Mouse (Mus musculus) heart, embryonic 13.5 days (tissue): ENCODE results near the gene Snrnp35. TPM values are rescaled to one million over a fixed set of nuclear protein-coding genes. Genes with fewer than 3 reads are reported as not detected.
"Not testable (repeated sequence)": the region's sequence is repeated elsewhere in the genome, so short reads cannot be mapped to it uniquely, and the experiment has no call there.

Experiments
- ATAC-seq: fragments of 200-750 bp; cut with Nextera tagmentation; 2 replicates; pipeline ENCODE4 v1.8.0; 2017; ENCODE audit warnings: moderate TSS enrichment; ENCODE audit not compliant: insufficient number of reproducible peaks, low FRiP score, low TSS enrichment; ENCODE audit errors: extremely low read depth
- H3K27ac ChIP-seq: fragments of 300-500 bp; sonication (generic); replicated peaks from 2 replicates; pipeline ENCODE4 v1.5.1; 2015; ENCODE audit warnings: moderate library complexity, mild to moderate bottlenecking, inconsistent platforms
- H3K27me3 ChIP-seq: fragments of 300-500 bp; sonication (generic); replicated peaks from 2 replicates; pipeline ENCODE4 v1.6.1; 2015; ENCODE audit warnings: mild to moderate bottlenecking, inconsistent platforms
- H3K36me3 ChIP-seq: fragments of 300-500 bp; sonication (generic); 2 replicates; pipeline ENCODE4 v1.6.1; 2015; ENCODE audit warnings: mild to moderate bottlenecking, inconsistent platforms
- H3K4me1 ChIP-seq: fragments of 300-500 bp; sonication (generic); 2 replicates; pipeline ENCODE4 v1.6.1; 2015; ENCODE audit warnings: inconsistent platforms
- H3K4me2 ChIP-seq: fragments of 300-500 bp; sonication (generic); 2 replicates; pipeline ENCODE4 v1.6.1; 2015; ENCODE audit warnings: inconsistent platforms, mild to moderate bottlenecking, moderate library complexity
- H3K4me3 ChIP-seq: fragments of 300-500 bp; sonication (generic); 2 replicates; pipeline ENCODE4 v1.5.1; 2015; ENCODE audit warnings: moderate library complexity, mild to moderate bottlenecking, inconsistent platforms
- H3K9ac ChIP-seq: fragments of 300-500 bp; sonication (generic); 2 replicates; pipeline ENCODE4 v1.6.1; 2015; ENCODE audit warnings: inconsistent platforms, mild to moderate bottlenecking, moderate library complexity
- H3K9me3 ChIP-seq: fragments of 300-500 bp; sonication (generic); 2 replicates; pipeline ENCODE4 v1.6.1; 2016; ENCODE audit warnings: inconsistent platforms
- WGBS: fragments of 180-500 bp; shearing (Covaris S2); methylation state at CpG from one replicate; pipeline ENCODE4 v1.1.7; 2015; ENCODE audit warnings: mixed read lengths; 5-methylcytosine and 5-hydroxymethylcytosine counted together
- polyA plus RNA-seq: library from polyadenylated mRNA; unstranded; fragments of >200 nt; fragmentation: Nextera tagmentation; extraction: Ambion mirVana; gene quantifications from 2 replicates; pipeline ENCODE4 v1.2.1, GENCODE M21; 2015

Snrnp35 gene
- polyA plus RNA-seq, 1 experiment from 2014 or later = 22.9 TPM

- H3K4me3 ChIP-seq = no peak overlapping the region
- H3K4me1 ChIP-seq = peaks cover 76% of the 10 kb centered on the region
- WGBS = 68% methylated on average over 6 of the region's 6 CpGs
- no peaks in the 10 kb centered on the region for H3K27me3 ChIP-seq
- no peaks in the 10 kb centered on the region for H3K9me3 ChIP-seq
- H3K9ac ChIP-seq = peak overlapping the region; percentile 50
- peaks cover 75% of the 10 kb centered on the region for H3K36me3 ChIP-seq
- no peak overlapping the region; the same call in 1 of the 2 replicates for H3K4me2 ChIP-seq
- peak overlapping the region; percentile 45; the same call in 1 of the 2 replicates for H3K27ac ChIP-seq
- no peak for ATAC-seq
Measured at GRCm38 (mm10) chr5:124449494-124449893, 33.4 kb upstream of the Snrnp35 start.

DNA sequence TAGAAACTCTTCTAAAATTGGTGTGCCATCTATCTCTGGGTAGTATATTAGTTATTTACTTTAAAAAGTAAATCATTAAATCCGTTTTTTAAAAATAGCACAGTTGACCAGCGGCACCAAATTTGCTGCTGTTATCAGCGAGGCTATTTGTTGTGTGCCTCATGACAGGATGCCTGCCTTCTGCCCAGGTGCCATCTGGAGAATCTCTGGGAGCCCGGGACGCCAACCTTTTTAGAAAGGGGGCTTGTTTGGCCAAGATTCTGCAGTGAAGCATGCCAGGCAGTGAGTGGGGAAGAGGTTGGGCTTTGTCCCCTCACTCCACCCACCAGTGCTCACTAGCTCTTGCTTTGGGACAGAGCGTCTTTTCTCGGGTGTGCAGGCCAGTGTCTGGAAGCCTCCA is 32.9 kb upstream of the Snrnp35 start:
- H3K9me3 ChIP-seq = no peaks in the 10 kb centered on the region
- H3K27me3 ChIP-seq = no peaks in the 10 kb centered on the region
- H3K4me3 ChIP-seq = no peak overlapping the region
- H3K4me1 ChIP-seq = peaks cover 72% of the 10 kb centered on the region
- H3K4me2 ChIP-seq = no peak overlapping the region
- peak overlapping the region; percentile 7; the same call in 1 of the 2 replicates for H3K27ac ChIP-seq
- no peak for ATAC-seq
- peak overlapping the region; percentile 47; the same call in 1 of the 2 replicates for H3K9ac ChIP-seq
- H3K36me3 ChIP-seq = peaks cover 80% of the 10 kb centered on the region
- WGBS = 71% methylated on average over 7 of the region's 7 CpGs

GRCm38 (mm10) chr5:124450641-124451340 is 32.1 kb upstream of the Snrnp35 start:
- Histone ChIP-seq H3K36me3 (peaks cover 86% of the 10 kb centered on the region), H3K9me3 (no peaks in the 10 kb centered on the region), H3K4me3 (no peak overlapping the region), H3K27ac (peak overlapping the region; percentile 7; the same call in 1 of the 2 replicates), H3K4me2 (no peak overlapping the region), H3K4me1 (peaks cover 72% of the 10 kb centered on the region), H3K27me3 (no peaks in the 10 kb centered on the region), H3K9ac (peak overlapping the region; percentile 47; the same call in 1 of the 2 replicates)
- 78% methylated on average over 16 of the region's 16 CpGs for WGBS
- no peak for ATAC-seq

DNA sequence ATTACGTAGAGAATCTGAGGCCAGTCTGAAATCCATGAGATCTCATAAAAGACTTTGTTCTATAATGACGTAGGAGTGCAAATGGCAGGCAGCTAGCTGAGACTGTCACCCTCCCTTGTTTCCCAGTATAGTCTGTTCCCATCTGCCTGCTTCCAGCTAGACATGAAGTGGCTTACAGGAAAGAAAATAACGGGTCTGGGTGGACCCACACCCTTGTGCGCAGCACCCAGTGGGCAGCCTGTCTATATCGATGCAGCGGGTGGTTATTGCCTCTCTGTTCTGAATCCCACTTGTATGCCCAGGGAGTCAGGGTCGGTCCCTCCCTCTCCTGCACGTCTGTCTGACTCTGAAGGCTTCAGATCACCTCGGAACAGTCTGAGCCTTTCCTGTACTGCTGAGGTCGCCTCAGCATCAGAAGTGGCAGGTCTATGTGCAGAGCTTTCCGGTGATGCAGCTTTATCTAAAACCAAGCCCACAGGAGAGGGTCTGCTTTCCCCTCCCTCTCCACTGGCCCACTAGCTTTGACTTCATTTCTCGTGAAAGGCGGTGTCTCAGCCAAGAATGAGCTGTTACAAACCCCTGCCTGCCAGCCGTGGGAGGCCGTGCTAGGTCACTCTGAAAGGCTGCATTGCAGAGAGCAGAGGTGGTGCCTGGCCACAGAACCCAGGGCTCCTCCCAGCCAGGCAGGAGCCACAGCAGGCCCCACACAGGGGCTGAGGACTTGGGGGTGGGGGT is 30.3 kb upstream of the Snrnp35 start:
- peaks cover 97% of the 10 kb centered on the region for H3K36me3 ChIP-seq
- no peaks in the 10 kb centered on the region for H3K9me3 ChIP-seq
- WGBS = 61% methylated on average over 15 of the region's 15 CpGs
- no peak for ATAC-seq
- no peak overlapping the region for H3K4me3 ChIP-seq
- H3K9ac ChIP-seq = peak overlapping the region; percentile 50
- H3K4me1 ChIP-seq = peaks cover 56% of the 10 kb centered on the region
- peak overlapping the region; percentile 64 for H3K27ac ChIP-seq
- no peaks in the 10 kb centered on the region for H3K27me3 ChIP-seq
- no peak overlapping the region for H3K4me2 ChIP-seq

DNA sequence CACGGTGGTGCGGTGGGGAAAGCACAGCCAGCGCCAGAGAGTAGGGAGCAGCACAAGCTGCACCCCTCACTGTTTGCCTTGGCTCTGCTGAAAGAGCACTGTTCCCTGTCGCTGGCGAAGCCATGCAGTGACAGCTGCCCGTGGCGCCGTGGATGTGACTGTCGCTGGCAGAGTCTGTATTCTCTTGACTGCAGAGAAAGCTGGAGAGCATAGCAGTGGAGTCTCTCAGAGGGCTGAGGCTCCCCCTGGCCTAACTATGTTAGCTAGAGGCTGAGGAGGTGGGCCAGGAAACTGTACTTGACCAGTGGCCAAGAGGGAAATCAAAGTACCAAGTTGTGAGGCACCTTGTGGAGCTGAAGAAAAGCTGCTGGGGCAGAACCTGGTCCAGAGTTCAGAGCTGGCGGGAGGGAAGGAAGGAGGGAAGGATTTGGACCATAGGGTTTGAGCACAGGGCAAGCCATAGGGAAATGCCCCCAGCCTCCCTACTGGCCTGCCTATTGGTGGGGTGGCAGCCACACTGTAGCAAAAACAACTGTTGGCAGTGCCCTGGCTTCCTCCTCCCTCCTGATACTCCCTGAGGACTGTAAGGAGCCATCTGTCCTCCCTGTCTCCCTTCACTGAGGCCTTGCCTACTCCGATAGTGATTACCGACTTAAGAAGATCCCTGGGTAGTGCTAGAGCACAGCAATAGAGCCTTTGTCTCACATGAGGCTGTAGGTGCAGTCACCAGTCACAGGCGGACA is 29.4 kb upstream of the Snrnp35 start:
- Histone ChIP-seq H3K4me1 (peaks cover 49% of the 10 kb centered on the region), H3K27ac (peak overlapping the region; percentile 64), H3K36me3 (peaks cover 97% of the 10 kb centered on the region), H3K9me3 (no peaks in the 10 kb centered on the region), H3K27me3 (no peaks in the 10 kb centered on the region), H3K9ac (peak overlapping the region; percentile 50; the same call in 1 of the 2 replicates), H3K4me3 (no peak overlapping the region), H3K4me2 (no peak overlapping the region)
- WGBS = 74% methylated on average over 13 of the region's 13 CpGs
- ATAC-seq = no peak

GRCm38 (mm10) chr5:124454082-124454419 is 28.9 kb upstream of the Snrnp35 start:
- Histone ChIP-seq H3K4me1 (peaks cover 43% of the 10 kb centered on the region), H3K4me2 (no peak overlapping the region), H3K9me3 (no peaks in the 10 kb centered on the region), H3K27me3 (no peaks in the 10 kb centered on the region), H3K27ac (peak overlapping the region; percentile 64), H3K9ac (no peak overlapping the region), H3K36me3 (peaks cover 97% of the 10 kb centered on the region), H3K4me3 (no peak overlapping the region)
- no peak for ATAC-seq
- 81% methylated on average over 1 of the region's 1 CpGs for WGBS

GRCm38 (mm10) chr5:124456762-124457161 is 26.2 kb upstream of the Snrnp35 start:
- H3K27me3 ChIP-seq = no peaks in the 10 kb centered on the region
- no peak overlapping the region for H3K9ac ChIP-seq
- peaks cover 22% of the 10 kb centered on the region for H3K4me1 ChIP-seq
- ATAC-seq = no peak
- 90% methylated on average over 6 of the region's 6 CpGs for WGBS
- peaks cover 97% of the 10 kb centered on the region for H3K36me3 ChIP-seq
- no peak overlapping the region for H3K27ac ChIP-seq
- no peak overlapping the region for H3K4me3 ChIP-seq
- H3K9me3 ChIP-seq = no peaks in the 10 kb centered on the region
- no peak overlapping the region for H3K4me2 ChIP-seq

- not testable (repeated sequence) for H3K4me1 ChIP-seq, H3K4me2 ChIP-seq, ATAC-seq, H3K9me3 ChIP-seq, H3K27ac ChIP-seq, H3K27me3 ChIP-seq, H3K4me3 ChIP-seq, H3K9ac ChIP-seq
- WGBS = 91% methylated on average over 14 of the region's 14 CpGs
- peaks cover 82% of the 10 kb centered on the region for H3K36me3 ChIP-seq
Measured at GRCm38 (mm10) chr5:124460922-124461321, 22.0 kb upstream of the Snrnp35 start.

DNA sequence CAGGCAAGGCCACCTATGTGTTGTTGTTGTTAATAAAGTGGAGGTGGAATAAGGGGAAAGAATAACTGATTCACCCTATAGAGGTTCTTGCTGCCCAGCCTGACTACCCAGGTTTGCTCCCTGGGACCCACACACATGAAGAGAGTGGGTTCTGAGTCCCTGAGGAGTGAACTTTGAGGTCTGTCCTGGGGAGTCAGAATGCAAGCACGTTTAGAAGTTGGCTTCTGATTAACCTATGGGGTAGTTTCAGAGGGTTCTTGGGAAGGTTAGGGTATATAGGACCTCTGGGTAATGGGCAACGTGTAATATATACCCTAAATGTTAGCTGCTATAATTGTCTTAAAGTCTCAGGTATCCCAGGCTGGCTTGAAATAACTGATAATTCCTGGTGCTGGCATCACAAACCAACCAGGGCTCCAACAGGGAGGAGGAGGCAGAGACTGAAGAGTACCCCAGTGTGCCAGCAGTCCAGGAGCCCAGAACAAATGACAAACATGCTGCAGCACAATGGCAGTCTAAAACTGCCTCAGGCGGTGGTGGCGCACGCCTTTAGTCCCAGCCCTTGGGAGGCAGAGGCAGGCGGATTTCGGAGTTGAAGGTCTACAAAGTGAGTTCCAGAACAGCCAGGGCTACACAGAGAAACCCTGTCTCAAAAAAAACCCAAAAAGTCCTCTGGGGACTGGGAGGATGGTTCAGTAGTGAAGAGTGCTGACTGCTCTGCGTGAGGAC is 20.5 kb upstream of the Snrnp35 start:
- Histone ChIP-seq H3K27me3 (no peaks in the 10 kb centered on the region), H3K4me2 (no peak overlapping the region), H3K4me1 (no peaks in the 10 kb centered on the region), H3K9ac (no peak overlapping the region), H3K9me3 (no peaks in the 10 kb centered on the region), H3K27ac (no peak overlapping the region), H3K4me3 (no peak overlapping the region), H3K36me3 (peaks cover 81% of the 10 kb centered on the region)
- WGBS = 85% methylated on average over 8 of the region's 8 CpGs
- no peak for ATAC-seq

GRCm38 (mm10) chr5:124463462-124463861 is 19.5 kb upstream of the Snrnp35 start:
- no peaks in the 10 kb centered on the region for H3K4me1 ChIP-seq
- peaks cover 81% of the 10 kb centered on the region for H3K36me3 ChIP-seq
- ATAC-seq = no peak
- no peaks in the 10 kb centered on the region for H3K27me3 ChIP-seq
- H3K9me3 ChIP-seq = no peaks in the 10 kb centered on the region
- no peak overlapping the region for H3K4me2 ChIP-seq
- H3K4me3 ChIP-seq = no peak overlapping the region
- no peak overlapping the region for H3K27ac ChIP-seq
- WGBS = 82% methylated on average over 5 of the region's 5 CpGs
- no peak overlapping the region for H3K9ac ChIP-seq

DNA sequence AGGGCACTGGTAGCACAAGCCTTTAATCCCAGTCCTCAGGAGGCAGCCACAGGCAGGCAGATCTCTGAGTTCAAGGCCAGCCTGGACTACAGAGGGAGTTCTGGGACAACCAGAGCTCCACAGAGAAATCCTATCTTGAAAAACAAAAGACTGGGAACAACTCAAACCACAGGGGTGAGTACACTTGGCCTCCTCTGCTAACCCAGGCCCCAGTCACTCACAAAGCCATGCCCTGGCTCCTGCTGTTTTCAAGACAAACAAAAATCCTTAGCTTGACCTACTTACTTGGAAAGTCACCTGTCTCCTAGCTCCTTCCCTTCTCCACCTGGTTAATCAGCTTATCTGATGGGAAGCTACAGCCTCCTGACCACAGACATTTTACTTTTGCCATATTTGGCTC is 18.0 kb upstream of the Snrnp35 start:
- no peak overlapping the region for H3K4me3 ChIP-seq
- no peak for ATAC-seq
- peaks cover 80% of the 10 kb centered on the region for H3K36me3 ChIP-seq

More for the DNA sequence above, 18.0 kb upstream of the Snrnp35 start:
- Histone ChIP-seq H3K9ac (no peak overlapping the region), H3K4me2 (no peak overlapping the region), H3K27me3 (no peaks in the 10 kb centered on the region), H3K4me1 (no peaks in the 10 kb centered on the region), H3K9me3 (no peaks in the 10 kb centered on the region), H3K27ac (no peak overlapping the region)
